Mouse (Mus musculus) frontal cortex, adult 2 months (tissue): ENCODE data around the gene Kdm4c. TPM values are rescaled to one million over a fixed set of nuclear protein-coding genes. Genes with fewer than 3 reads are reported as not detected.
"Not testable (repeated sequence)": the region's sequence is repeated elsewhere in the genome, so short reads cannot be mapped to it uniquely, and the experiment has no call there.

ENCODE experiments used
- DNase-seq, 2 experiments: peaks; one replicate each; pipeline ENCODE4 v3.0.0; 2022; ENCODE audit warnings: low spot score in 1 of 2; ENCODE audit errors: extremely low spot score in 1 of 2
- polyA plus RNA-seq: library from polyadenylated mRNA; depleted of rRNA; stranded (reverse); fragments of >200 nt; gene quantifications from 2 replicates; pipeline ENCODE4 v1.2.3, GENCODE M21; 2012; rRNA removed

The Kdm4c gene
- polyA plus RNA-seq, 1 experiment: 17.0 TPM

GRCm38 (mm10) chr4:74305315-74306105 is 63.2 kb downstream of the Kdm4c start:
- no peak for DNase-seq

GRCm38 (mm10) chr4:74311135-74311534 is 68.8 kb downstream of the Kdm4c start:
- no peak for DNase-seq

- no peak for DNase-seq
Measured at GRCm38 (mm10) chr4:74312858-74313257, 70.6 kb downstream of the Kdm4c start.

GRCm38 (mm10) chr4:74315388-74315787 is 73.1 kb downstream of the Kdm4c start:
- no peak for DNase-seq

- DNase-seq: no peak
Measured at GRCm38 (mm10) chr4:74319313-74319712, 77.0 kb downstream of the Kdm4c start.

- no peak for DNase-seq
Measured at GRCm38 (mm10) chr4:74357479-74357878, 115.2 kb downstream of the Kdm4c start.

GRCm38 (mm10) chr4:74360274-74360673 is 118.0 kb downstream of the Kdm4c start:
- DNase-seq: no peak

GRCm38 (mm10) chr4:74386583-74386982 is 144.3 kb downstream of the Kdm4c start:
- DNase-seq: no peak

- no peak for DNase-seq
Measured at GRCm38 (mm10) chr4:74393162-74393561, 150.9 kb downstream of the Kdm4c start.

- DNase-seq: no peak
Measured at GRCm38 (mm10) chr4:74396562-74396961, 154.3 kb downstream of the Kdm4c start.

- not testable (repeated sequence) for DNase-seq
Measured at GRCm38 (mm10) chr4:74401617-74402313, 159.5 kb downstream of the Kdm4c start.

GRCm38 (mm10) chr4:74408731-74409130 is 166.4 kb downstream of the Kdm4c start:
- DNase-seq: peak in 1 of 2 experiments; percentile 12

GRCm38 (mm10) chr4:74419794-74420193 is 177.5 kb downstream of the Kdm4c start:
- no peak for DNase-seq

Other genes with a start within 250 kb of the Kdm4c start
- gene Frmd3, start 229.1 kb upstream of the Kdm4c start, polyA plus RNA-seq: 10.6 and 11.2 TPM in 2 replicates